Comparison of ENCODE assay signal across 24 mouse cellular contexts in the genomic region with DNA sequence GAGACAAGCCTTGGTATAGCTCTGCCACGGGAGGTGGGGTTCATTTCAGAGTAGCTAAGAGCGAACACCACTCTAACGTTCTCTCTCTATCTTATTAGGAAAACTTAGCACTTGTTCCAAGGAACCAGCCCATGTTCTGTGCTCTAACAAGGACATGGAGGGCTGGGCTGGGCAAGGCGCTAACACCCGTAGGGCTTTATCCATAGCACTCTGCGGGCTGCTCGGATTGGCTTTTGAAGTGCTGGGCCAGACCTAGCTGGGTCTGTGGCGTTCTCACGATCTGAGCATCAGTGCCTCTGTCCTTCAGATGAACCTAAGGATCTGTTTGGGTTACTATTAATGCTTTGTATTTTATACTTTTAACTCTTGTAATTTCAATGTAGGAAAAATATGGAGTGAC.
DNase-seq lines count a peak whose midpoint lies in the region; ATAC-seq and TF ChIP-seq lines count a peak whose summit lies in the region.
"Had no signal": no experiment of that assay in that cellular context is flagged by ENCODE, and none has a peak within 500 bp of the region (broad histone marks: within the 10 kb centered on the region; RNA-seq: fewer than 3 reads in every experiment).

No protein-coding gene starts in this region.

- DNase-seq in gastrocnemius, adult 2 months: no peak
- no peak for DNase-seq in gastrocnemius, postnatal 14 days
- DNase-seq in heart, postnatal 0 days (ENCODE audit: low spot score): no peak
- DNase-seq in heart, postnatal 10 days: no peak
- DNase-seq in midbrain, embryonic 11.5 days (ENCODE audit: low spot score, missing footprints): peak; percentile 78
- DNase-seq in midbrain, embryonic 10.5 days (ENCODE audit: low spot score): no peak
- DNase-seq: adrenal gland, adult 8-10 months; adrenal gland, postnatal 14 days; adrenal gland, postnatal 36 days; B cell, adult 2 months; cerebellum, adult 11-12 months; cerebellum, adult 2 months; cerebellum, adult 9-10 months; cerebellum, postnatal 10 days; cerebellum, postnatal 25 days had no signal

- H3K4me1 ChIP-seq in heart, postnatal 0 days (ENCODE audit: control insufficient read depth, insufficient read depth): 0 out of 2 replicates have a peak, but pooled peaks cover 6% of the 10 kb centered on the region
- H3K4me1 ChIP-seq in midbrain, embryonic 11.5 days (ENCODE audit: control insufficient read depth, insufficient read depth, low read length): no peaks in the 10 kb centered on the region
- no peaks in the 10 kb centered on the region for H3K4me1 ChIP-seq in midbrain, embryonic 10.5 days
- H3K4me1 ChIP-seq: embryonic facial prominence, embryonic 10.5 days; embryonic facial prominence, embryonic 12.5 days; forebrain, embryonic 15.5 days had no signal

- peaks cover 65% of the 10 kb centered on the region for H3K36me3 ChIP-seq in heart, postnatal 0 days (replicated peaks; ENCODE audit: control insufficient read depth, insufficient read depth, low read length)
- H3K36me3 ChIP-seq in midbrain, embryonic 11.5 days (ENCODE audit: control insufficient read depth, insufficient read depth, low read length): peaks cover 3% of the 10 kb centered on the region; the same call in 1 of the 2 replicates
- H3K36me3 ChIP-seq in midbrain, embryonic 10.5 days: peaks cover 50% of the 10 kb centered on the region

- H3K4me2 ChIP-seq in heart, postnatal 0 days (ENCODE audit: low read depth, low read length): no peak overlapping the region
- no peak overlapping the region for H3K4me2 ChIP-seq in midbrain, embryonic 11.5 days
- H3K4me2 ChIP-seq: embryonic facial prominence, embryonic 12.5 days; forebrain, embryonic 13.5 days; forebrain, embryonic 15.5 days had no signal

- no peaks in the 10 kb centered on the region for H3K27me3 ChIP-seq in heart, postnatal 0 days (ENCODE audit: control insufficient read depth, insufficient read depth, low read length)
- H3K27me3 ChIP-seq in midbrain, embryonic 11.5 days (ENCODE audit: control insufficient read depth, insufficient read depth, low read length): no peaks in the 10 kb centered on the region
- no peaks in the 10 kb centered on the region for H3K27me3 ChIP-seq in midbrain, embryonic 10.5 days (ENCODE audit: low read depth, poor library complexity, severe bottlenecking)
- H3K27me3 ChIP-seq: CH12.LX; embryonic facial prominence, embryonic 12.5 days; forebrain, embryonic 13.5 days; forebrain, embryonic 15.5 days; Patski had no signal

- no peak overlapping the region for H3K4me3 ChIP-seq in gastrocnemius, adult 2 months
- H3K4me3 ChIP-seq in heart, postnatal 0 days (ENCODE audit: low read depth, low read length): no peak overlapping the region
- H3K4me3 ChIP-seq in midbrain, embryonic 11.5 days (ENCODE audit: low read depth, low read length): no peak overlapping the region
- no peak overlapping the region for H3K4me3 ChIP-seq in midbrain, embryonic 10.5 days
- H3K4me3 ChIP-seq: embryonic facial prominence, embryonic 10.5 days; embryonic facial prominence, embryonic 12.5 days; forebrain, embryonic 13.5 days; forebrain, embryonic 15.5 days had no signal

- TF ChIP-seq EP300 in heart, postnatal 0 days (IDR thresholded peaks at IDR 0.05; ENCODE audit: low read depth): no peak

- 92% methylated on average over 9 of the region's 9 CpGs for WGBS in heart, postnatal 0 days
- 93% methylated on average over 9 of the region's 9 CpGs for WGBS in midbrain, embryonic 11.5 days
- 91% methylated on average over 9 of the region's 9 CpGs for WGBS in midbrain, embryonic 10.5 days

- peak overlapping the region; percentile 65 for H3K27ac ChIP-seq in gastrocnemius, adult 2 months
- 0 out of 2 replicates have a peak overlapping the region, but pooled peaks have one; percentile 58 for H3K27ac ChIP-seq in heart, postnatal 0 days (ENCODE audit: low read depth)
- H3K27ac ChIP-seq in midbrain, embryonic 11.5 days (ENCODE audit: low read depth, low read length): no peak overlapping the region
- no peak overlapping the region for H3K27ac ChIP-seq in midbrain, embryonic 10.5 days (replicated peaks)
- H3K27ac ChIP-seq: embryonic facial prominence, embryonic 10.5 days; embryonic facial prominence, embryonic 12.5 days; forebrain, embryonic 13.5 days; forebrain, embryonic 15.5 days had no signal

- H3K9ac ChIP-seq in heart, postnatal 0 days (replicated peaks; ENCODE audit: low read depth, low read length): no peak overlapping the region
- no peak overlapping the region for H3K9ac ChIP-seq in midbrain, embryonic 11.5 days (ENCODE audit: low read length)
- H3K9ac ChIP-seq: embryonic facial prominence, embryonic 12.5 days; forebrain, embryonic 13.5 days; forebrain, embryonic 15.5 days had no signal

- intact Hi-C loops in gastrocnemius, adult 2 months (cut with DNase I): loop anchor here (10.0 kb wide), 1 partner anchor 186 kb away; no protein-coding TSS in a partner anchor
- intact Hi-C loops in gastrocnemius, postnatal 14 days (cut with DNase I; ENCODE audit: low total_unique reads): loop anchor here (5.0 kb wide), 1 partner anchor 189 kb away; no protein-coding TSS in a partner anchor
- intact Hi-C loops in heart, postnatal 10 days (cut with DNase I): no loop called here

- ATAC-seq in heart, postnatal 0 days (ENCODE audit: insufficient read depth, low read depth): no peak
- no peak for ATAC-seq in midbrain, embryonic 11.5 days (ENCODE audit: low FRiP score)
- ATAC-seq: activated CD4-positive, CD25-positive, alpha-beta regulatory T cell, adult 4 months; CD4-positive, CD25-positive, alpha-beta regulatory T cell, adult 4 months; forebrain, embryonic 13.5 days; forebrain, embryonic 15.5 days; Patski had no signal

- no peaks in the 10 kb centered on the region for H3K9me3 ChIP-seq in heart, postnatal 0 days (replicated peaks; ENCODE audit: control insufficient read depth, low read length)
- H3K9me3 ChIP-seq in midbrain, embryonic 11.5 days (ENCODE audit: control insufficient read depth, low read length): no peaks in the 10 kb centered on the region
- no peaks in the 10 kb centered on the region for H3K9me3 ChIP-seq in midbrain, embryonic 10.5 days (replicated peaks)
- H3K9me3 ChIP-seq: embryonic facial prominence, embryonic 10.5 days; embryonic facial prominence, embryonic 12.5 days; forebrain, embryonic 13.5 days; forebrain, embryonic 15.5 days; G1E had no signal

- no peak for TF ChIP-seq CTCF in gastrocnemius, adult 2 months (IDR thresholded peaks at IDR 0.05)
- TF ChIP-seq CTCF in heart, postnatal 0 days (IDR thresholded peaks at IDR 0.05; ENCODE audit: low read depth): no peak

Comparison
In these comparisons a context has a peak if more than half of its experiments do, and no peak if none do; other contexts are left out.
1. H3K27ac ChIP-seq: peak in gastrocnemius, adult 2 months (single experiment) and heart, postnatal 0 days (single experiment); none in midbrain, embryonic 11.5 days (single experiment) and midbrain, embryonic 10.5 days (single experiment).